Mouse (Mus musculus) cerebellum, adult 2 months (tissue): ENCODE results near the gene Per1.

Experiments used
- CTCF ChIP-seq: fragments of 200-500 bp; IDR thresholded peaks from 2 replicates; pipeline ENCODE4 v1.5.1; 2011; ENCODE audit warnings: low read depth, mild to moderate bottlenecking, control low read depth, low read length, moderate library complexity, borderline replicate concordance; ENCODE audit not compliant: insufficient read depth
- POLR2A ChIP-seq: fragments of 200-500 bp; IDR thresholded peaks from 2 replicates; pipeline ENCODE4 v1.6.1; 2011; ENCODE audit warnings: low read length, control low read depth, borderline replicate concordance; ENCODE audit not compliant: insufficient read depth

GRCm38 (mm10) chr11:69147546-69147945 lies 52.5 kb downstream of the Per1 start:
- TF ChIP-seq POLR2A: no peak
- TF ChIP-seq CTCF: no peak
